Mouse (Mus musculus): ENCODE measurements around the gene Exoc6b. TPM values are rescaled to one million over a fixed set of nuclear protein-coding genes. Genes with fewer than 3 reads are reported as not detected.

Exoc6b gene
- polyA plus RNA-seq, 1 experiment: 11.1 TPM

DNA sequence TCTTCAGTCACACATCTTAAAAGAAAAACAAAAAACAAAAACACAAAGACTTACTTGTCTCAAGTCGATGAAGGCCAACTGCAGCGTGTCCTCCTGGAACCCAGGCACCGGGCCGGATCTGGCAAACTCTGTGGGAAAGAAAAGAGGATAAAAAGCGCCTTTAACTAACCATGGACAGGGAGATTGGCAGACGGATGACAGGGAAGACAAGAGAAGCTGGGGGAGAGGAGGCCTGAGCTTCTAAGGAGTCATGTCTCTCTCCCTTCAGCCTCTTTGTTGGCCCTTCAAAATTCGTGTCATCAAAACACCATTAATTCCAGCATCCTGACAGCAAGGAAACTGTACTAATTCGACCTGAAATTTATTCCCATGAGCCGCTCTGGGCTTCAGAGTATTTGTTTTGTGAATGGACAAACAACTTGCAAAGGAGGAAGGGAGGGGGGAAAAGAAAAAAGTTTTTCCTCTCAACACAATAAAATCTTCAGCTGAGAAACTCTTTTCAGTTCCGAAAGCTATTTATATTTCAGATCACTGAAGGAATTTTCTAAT lies 322.4 kb downstream of the Exoc6b start:
- Histone ChIP-seq H3K4me1 (ENCODE audit: control insufficient read depth, insufficient read depth, insufficient read length, low read length) (peaks cover 2% of the 10 kb centered on the region; the same call in 1 of the 2 replicates), H3K4me3 (ENCODE audit: insufficient read depth, low read depth, low read length) (no peak overlapping the region), H3K27ac (replicated peaks; ENCODE audit: low read depth, low read length) (no peak overlapping the region)

DNA sequence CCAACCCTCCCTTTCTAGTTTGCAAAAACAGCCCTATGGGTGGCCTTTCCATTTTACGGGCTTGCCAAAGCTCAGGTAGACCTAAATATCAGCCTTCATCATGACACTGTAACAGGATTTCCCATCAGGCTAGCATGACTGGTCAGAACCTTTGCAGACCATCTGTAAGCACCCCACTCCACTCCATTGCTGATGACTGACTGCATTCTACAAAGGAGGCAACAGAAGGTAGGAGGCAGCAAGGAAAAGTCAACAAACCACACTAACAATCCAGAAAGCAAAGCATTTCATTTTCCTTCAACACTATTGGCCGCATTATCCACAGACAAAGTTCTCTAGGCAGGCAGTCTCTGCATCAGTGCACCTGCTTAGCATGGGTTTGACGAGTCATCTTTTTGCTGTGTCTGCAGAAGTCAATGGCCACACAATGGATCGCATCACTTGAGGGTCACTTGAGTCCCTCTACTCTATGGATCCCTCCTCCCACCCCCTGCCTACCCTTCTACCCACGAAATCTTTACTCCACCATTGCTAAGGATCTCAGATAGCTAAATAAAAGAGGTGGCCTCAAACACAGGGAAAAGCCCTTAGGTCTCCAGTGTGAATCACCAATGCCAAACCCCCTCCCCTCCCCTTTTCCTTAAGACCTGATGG lies 323.0 kb downstream of the Exoc6b start:
- Histone ChIP-seq H3K4me3 (ENCODE audit: insufficient read depth, low read depth, low read length) (no peak overlapping the region), H3K4me1 (ENCODE audit: control insufficient read depth, insufficient read depth, insufficient read length, low read length) (no peaks in the 10 kb centered on the region), H3K27ac (replicated peaks; ENCODE audit: low read depth, low read length) (no peak overlapping the region)

DNA sequence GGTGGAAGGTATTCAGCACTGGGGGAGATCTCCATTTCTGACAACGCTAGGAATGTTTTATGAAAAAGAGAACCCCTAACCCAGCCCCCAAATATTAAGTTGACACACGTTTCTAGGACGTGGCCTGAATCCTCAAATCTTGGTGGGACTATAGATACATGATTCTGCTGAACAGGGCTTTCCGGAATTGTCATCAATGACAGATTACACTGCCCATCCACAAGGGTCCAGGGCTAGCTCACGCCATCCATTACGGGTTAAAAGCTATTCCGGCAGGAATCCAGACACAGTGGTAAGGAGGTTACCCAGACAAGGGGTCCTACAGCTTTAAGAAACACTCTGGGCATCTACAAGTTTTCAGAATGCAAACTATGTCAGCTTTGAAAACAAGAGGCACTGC lies 323.7 kb downstream of the Exoc6b start:
- Histone ChIP-seq H3K27ac (replicated peaks; ENCODE audit: low read depth, low read length) (no peak overlapping the region), H3K4me3 (ENCODE audit: insufficient read depth, low read depth, low read length) (no peak overlapping the region)

DNA sequence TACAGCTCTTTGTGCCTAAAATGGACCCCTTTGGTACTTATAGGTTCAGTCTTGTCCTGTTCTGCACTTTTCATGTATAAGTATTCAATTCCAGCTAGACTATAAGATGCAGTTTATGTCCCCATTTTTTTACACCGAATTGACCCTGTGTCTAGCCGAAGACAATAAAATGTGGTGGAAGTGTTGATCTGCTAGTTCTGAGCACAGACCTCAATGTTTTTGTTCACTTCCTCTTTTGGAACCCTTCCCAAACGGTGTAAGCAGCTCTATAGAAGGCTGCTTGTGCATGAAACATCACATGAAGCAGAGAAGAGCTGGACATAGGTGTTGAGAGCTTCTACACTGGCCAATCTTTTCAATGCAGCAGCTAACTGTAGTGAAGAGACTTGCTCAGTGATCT lies 327.1 kb downstream of the Exoc6b start:
- Histone ChIP-seq H3K4me3 (ENCODE audit: insufficient read depth, low read depth, low read length) (no peak overlapping the region), H3K4me1 (ENCODE audit: control insufficient read depth, insufficient read depth, insufficient read length, low read length) (no peaks in the 10 kb centered on the region), H3K27ac (replicated peaks; ENCODE audit: low read depth, low read length) (no peak overlapping the region)

More for the DNA sequence above, 323.7 kb downstream of the Exoc6b start:
- no peaks in the 10 kb centered on the region for H3K4me1 ChIP-seq (ENCODE audit: control insufficient read depth, insufficient read depth, insufficient read length, low read length)

DNA sequence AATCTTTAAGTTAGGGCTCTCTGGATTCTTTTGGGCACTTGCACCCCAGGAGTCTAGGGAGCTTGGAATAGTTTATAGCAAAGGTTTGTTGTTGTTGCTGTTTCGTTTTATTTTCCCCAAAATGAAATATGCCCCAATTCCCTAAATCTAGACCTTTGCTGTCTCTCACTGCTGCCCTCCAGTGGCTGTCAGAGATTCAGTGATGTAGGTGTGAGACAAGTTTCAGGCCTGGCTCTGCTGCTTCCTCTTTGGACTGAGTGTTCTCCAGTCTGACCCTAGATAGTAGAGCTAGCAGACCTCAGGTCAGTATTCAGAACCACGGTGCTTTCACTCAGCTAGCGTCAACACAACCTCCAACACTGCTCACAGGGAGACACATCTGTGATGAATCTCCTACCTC lies 332.4 kb downstream of the Exoc6b start:
- H3K4me1 ChIP-seq (ENCODE audit: control insufficient read depth, insufficient read depth, insufficient read length, low read length): no peaks in the 10 kb centered on the region
- H3K4me3 ChIP-seq (ENCODE audit: insufficient read depth, low read depth, low read length): no peak overlapping the region
- H3K27ac ChIP-seq (replicated peaks; ENCODE audit: low read depth, low read length): no peak overlapping the region

DNA sequence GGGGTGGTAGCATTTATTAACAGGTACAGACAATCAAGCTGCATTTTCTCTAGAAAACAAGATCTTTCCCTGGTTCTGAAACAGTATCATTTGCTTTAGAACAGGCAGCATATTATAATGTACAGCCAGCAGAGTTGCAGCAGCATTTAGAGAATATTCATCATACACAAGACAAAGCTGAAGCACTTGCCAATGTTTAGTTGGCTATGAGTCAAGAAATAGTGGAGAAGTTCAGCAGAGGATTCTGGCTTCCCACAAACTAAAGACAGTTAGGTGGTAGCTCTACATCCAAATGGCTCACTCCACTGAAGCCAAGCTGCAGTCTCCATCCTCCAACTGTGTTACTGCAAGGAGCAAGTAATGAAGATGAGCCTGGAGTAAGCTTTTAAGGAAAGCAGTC lies 342.4 kb downstream of the Exoc6b start:
- no peak overlapping the region for H3K4me3 ChIP-seq (ENCODE audit: insufficient read depth, low read depth, low read length)
- H3K27ac ChIP-seq (replicated peaks; ENCODE audit: low read depth, low read length): no peak overlapping the region
- no peaks in the 10 kb centered on the region for H3K4me1 ChIP-seq (ENCODE audit: control insufficient read depth, insufficient read depth, insufficient read length, low read length)

DNA sequence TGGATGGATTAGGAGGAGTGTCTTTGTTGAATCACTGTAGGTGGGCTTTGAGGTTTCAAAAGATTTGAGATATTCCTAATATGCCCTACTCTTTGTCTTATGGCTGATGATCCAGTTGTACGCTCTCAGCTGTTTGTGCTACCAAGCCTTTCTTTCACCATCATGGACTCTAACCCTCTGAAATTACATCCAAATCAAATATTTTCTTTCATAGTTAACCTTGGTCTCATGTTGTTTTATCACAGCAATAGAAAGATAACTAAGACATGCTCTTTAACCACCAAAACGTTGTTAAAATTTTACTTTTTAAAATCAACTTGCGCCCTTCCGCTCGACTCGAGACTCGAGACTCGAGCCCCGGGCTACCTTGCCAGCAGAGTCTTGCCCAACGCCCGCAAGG lies 356.1 kb downstream of the Exoc6b start:
- Histone ChIP-seq H3K4me1 (ENCODE audit: control insufficient read depth, insufficient read depth, insufficient read length, low read length) (no peaks in the 10 kb centered on the region), H3K4me3 (ENCODE audit: insufficient read depth, low read depth, low read length) (no peak overlapping the region), H3K27ac (replicated peaks; ENCODE audit: low read depth, low read length) (no peak overlapping the region)

DNA sequence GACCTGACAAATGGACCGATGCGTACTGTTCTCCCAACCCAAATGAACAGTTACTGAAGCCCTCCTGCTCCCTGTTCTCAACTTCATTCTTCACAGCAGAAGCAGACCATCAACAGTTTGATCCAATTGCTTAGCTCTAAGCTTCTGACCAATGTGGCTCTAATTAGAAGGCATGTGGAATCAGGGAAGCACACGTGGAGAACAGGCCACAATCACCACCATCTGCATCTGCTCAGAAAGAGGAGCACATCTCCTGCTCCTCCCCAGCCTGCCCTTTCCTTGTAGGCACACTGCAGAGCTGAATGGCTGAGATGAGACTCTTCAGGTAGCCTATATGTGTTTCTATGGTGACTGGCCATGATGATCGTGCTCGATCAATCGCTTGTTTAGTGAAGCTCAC lies 358.5 kb downstream of the Exoc6b start:
- Histone ChIP-seq H3K4me1 (ENCODE audit: control insufficient read depth, insufficient read depth, insufficient read length, low read length) (no peaks in the 10 kb centered on the region), H3K4me3 (ENCODE audit: insufficient read depth, low read depth, low read length) (no peak overlapping the region), H3K27ac (replicated peaks; ENCODE audit: low read depth, low read length) (no peak overlapping the region)

DNA sequence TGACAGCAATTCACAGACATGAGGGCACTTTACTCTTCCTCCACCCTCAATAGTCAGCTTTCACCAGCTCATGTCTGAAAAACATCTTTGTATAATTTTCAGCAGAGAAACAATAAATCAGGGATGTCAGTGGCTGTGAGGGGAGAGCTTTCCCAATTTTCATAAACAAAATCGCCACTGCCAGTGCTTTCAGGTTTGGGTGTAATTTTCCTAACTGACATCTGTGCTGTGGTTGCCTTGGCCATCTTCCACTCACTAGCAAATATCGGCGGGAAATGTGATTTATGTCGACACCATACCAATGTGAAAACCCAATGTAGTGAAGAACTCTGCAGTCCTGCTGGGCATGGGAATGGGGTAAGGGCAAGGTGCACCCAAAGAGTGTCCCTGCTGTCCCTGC lies 360.7 kb downstream of the Exoc6b start:
- no peaks in the 10 kb centered on the region for H3K4me1 ChIP-seq (ENCODE audit: control insufficient read depth, insufficient read depth, insufficient read length, low read length)
- no peak overlapping the region for H3K4me3 ChIP-seq (ENCODE audit: insufficient read depth, low read depth, low read length)

DNA sequence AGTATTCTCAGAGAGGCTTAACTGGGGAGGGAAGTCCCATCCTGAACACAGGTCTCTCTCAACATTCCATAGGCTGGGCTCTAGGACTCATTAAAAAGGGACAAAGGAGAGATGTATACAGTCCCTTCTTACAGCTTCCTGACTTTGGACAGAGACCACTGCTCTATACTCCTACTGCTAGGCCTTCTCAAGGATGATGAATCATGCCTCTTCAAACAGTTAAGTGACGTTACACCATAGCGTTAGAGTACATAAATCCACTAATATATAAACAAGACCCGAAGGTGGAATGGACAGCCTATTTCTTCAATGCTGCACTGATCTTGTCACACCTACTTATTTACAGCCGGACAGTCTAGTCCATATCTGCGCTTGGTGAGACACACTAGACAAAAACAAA lies 369.7 kb downstream of the Exoc6b start:
- Histone ChIP-seq H3K4me3 (ENCODE audit: insufficient read depth, low read depth, low read length) (no peak overlapping the region), H3K4me1 (ENCODE audit: control insufficient read depth, insufficient read depth, insufficient read length, low read length) (peaks cover 7% of the 10 kb centered on the region; the same call in 1 of the 2 replicates), H3K27ac (replicated peaks; ENCODE audit: low read depth, low read length) (no peak overlapping the region)

More for the DNA sequence above, 360.7 kb downstream of the Exoc6b start:
- H3K27ac ChIP-seq (replicated peaks; ENCODE audit: low read depth, low read length): no peak overlapping the region

DNA sequence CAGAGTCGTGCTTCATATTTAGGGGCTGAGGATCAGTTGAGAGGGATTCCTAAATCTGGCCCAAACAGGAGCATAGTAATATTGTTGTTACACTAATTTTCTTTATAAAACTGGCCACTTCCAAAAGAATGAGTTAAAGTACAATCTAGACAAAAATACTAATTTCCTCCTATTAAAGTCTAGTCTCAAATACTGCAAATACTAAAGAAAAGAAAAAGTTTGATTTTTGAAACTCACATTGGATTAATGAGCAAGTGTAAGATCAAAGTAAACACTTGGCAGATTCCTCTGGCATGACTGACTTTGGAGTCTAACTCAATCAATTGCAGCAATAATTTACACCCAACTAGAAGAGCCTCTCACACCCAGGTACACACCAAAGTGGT lies 371.0 kb downstream of the Exoc6b start:
- H3K27ac ChIP-seq (replicated peaks; ENCODE audit: low read depth, low read length): no peak overlapping the region
- peaks cover 7% of the 10 kb centered on the region; the same call in 1 of the 2 replicates for H3K4me1 ChIP-seq (ENCODE audit: control insufficient read depth, insufficient read depth, insufficient read length, low read length)
- no peak overlapping the region for H3K4me3 ChIP-seq (ENCODE audit: insufficient read depth, low read depth, low read length)

DNA sequence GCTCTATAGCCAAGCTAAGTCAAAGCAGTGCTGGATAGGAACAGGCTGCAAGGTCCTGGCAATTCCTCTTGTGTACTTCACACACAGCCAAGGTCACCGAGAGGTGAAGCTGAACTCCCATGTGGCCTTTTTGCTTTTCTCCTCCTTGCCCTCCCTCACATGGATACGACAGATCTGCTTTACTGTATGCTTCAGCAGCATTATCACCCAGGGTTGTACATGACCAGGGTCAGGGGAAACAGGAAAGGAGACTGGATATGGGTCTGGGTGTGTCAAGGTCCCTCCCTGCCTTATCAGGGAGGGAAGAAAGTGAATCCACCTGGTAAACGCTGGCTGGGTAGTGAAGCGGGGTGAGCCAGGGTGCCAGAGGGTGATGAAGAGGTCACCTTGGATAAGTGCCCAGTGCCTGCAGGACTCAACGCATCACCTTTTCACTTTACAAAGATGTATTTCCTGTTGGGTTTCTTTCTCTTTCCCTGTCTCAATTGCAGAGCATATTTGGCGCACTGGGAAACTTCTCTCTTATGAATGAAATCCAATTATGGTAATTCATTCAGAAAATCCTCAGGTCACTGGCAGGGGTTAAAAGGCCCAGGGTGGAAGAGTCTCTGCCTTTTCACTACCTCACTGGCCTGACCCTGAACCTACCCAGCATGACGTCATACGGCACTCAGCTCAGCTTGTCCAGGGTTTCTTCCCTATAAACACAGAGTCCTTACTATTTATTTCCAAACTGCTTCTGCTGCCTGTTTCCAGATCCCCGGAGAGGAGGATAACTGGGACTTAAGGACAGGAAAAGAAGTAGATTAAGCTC lies 371.6 kb downstream of the Exoc6b start:
- no peak overlapping the region for H3K4me3 ChIP-seq (ENCODE audit: insufficient read depth, low read depth, low read length)
- H3K4me1 ChIP-seq (ENCODE audit: control insufficient read depth, insufficient read depth, insufficient read length, low read length): peaks cover 7% of the 10 kb centered on the region; the same call in 1 of the 2 replicates
- H3K27ac ChIP-seq (replicated peaks; ENCODE audit: low read depth, low read length): no peak overlapping the region; the same call in 1 of the 2 replicates

DNA sequence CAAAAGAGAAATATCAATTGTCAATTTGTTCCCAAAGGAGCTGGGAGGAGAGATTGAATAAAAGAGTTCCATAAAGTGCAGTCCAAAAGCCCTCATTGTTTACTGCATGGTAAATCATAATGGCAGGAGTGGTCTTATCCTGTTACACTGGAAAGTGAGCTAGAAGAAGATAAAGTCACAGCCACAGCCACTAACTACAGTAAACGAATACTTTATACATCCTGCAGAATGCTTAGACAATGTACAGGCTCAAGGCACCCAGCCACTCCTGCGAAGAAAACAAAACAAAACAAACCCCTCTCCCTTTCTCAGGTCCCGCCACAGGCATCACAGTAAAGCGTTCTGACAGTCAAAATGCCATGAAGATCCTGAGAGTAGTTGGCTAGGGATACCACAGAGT lies 375.5 kb downstream of the Exoc6b start:
- Histone ChIP-seq H3K4me3 (ENCODE audit: insufficient read depth, low read depth, low read length) (no peak overlapping the region), H3K27ac (replicated peaks; ENCODE audit: low read depth, low read length) (no peak overlapping the region), H3K4me1 (ENCODE audit: control insufficient read depth, insufficient read depth, insufficient read length, low read length) (peaks cover 7% of the 10 kb centered on the region)

DNA sequence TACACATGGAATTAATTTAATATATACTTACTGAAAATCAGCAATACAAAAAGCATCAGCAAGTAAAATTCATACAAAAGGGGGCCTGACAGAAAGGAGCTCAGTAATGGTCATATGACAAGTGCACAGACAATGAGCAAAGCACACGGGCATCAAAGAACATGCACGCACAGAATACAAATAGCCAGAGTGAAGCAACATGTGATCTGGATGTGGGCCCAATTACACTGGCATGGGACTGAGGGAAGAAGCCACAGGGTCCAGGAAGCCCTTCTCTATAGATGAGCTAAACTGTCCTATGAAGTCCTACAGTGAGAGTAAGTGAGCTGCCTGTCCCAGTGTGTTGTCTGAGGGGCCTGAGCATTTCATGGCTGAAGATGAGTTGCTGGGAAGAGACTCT lies 376.1 kb downstream of the Exoc6b start:
- Histone ChIP-seq H3K4me1 (ENCODE audit: control insufficient read depth, insufficient read depth, insufficient read length, low read length) (peaks cover 7% of the 10 kb centered on the region), H3K4me3 (ENCODE audit: insufficient read depth, low read depth, low read length) (no peak overlapping the region), H3K27ac (replicated peaks; ENCODE audit: low read depth, low read length) (no peak overlapping the region)

DNA sequence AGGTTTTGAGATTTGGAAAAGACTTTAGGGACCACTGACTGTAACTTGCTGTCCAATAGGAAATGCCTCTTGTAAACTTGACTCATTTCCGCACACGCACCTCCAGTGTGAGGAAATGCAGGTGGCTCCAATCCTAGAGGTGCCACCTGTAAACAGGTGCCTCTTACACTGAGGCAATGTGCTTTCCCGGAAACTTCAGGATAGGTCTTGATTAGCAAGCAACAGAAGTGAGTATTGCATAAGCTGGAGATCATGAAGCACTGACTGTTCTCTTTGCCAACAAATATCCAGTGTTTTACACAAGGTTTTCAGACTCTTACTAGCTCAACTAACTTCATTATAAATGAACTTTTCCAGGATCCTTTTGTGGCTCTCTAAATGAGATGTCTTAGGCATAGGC lies 377.4 kb downstream of the Exoc6b start:
- peaks cover 2% of the 10 kb centered on the region for H3K4me1 ChIP-seq (ENCODE audit: control insufficient read depth, insufficient read depth, insufficient read length, low read length)
- H3K27ac ChIP-seq (replicated peaks; ENCODE audit: low read depth, low read length): no peak overlapping the region
- no peak overlapping the region for H3K4me3 ChIP-seq (ENCODE audit: insufficient read depth, low read depth, low read length)

DNA sequence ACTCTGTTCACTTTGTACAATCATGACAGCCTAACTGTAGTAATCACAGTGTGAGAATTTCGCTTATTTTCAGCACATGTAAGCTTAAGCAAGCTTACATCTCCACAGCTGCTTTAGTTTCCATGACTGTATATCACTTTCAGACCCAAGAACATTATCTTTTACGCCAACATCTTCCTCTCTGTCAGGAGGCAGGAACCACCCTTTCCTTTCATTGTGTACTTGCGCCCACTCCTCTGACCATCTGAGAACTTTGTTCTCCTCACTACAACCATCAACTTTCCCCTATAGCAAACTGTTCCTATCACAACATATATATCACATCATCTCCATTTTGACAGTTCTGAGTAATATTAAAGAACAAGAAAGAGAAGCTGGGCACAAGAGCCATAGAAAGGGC lies 391.5 kb downstream of the Exoc6b start:
- H3K4me3 ChIP-seq (ENCODE audit: insufficient read depth, low read depth, low read length): no peak overlapping the region
- H3K27ac ChIP-seq (replicated peaks; ENCODE audit: low read depth, low read length): no peak overlapping the region
- H3K4me1 ChIP-seq (ENCODE audit: control insufficient read depth, insufficient read depth, insufficient read length, low read length): no peaks in the 10 kb centered on the region
